Mouse (Mus musculus): ENCODE measurements around the gene Gm39115.
"Not testable (repeated sequence)": the region's sequence is repeated elsewhere in the genome, so short reads cannot be mapped to it uniquely, and the experiment has no call there.

DNA sequence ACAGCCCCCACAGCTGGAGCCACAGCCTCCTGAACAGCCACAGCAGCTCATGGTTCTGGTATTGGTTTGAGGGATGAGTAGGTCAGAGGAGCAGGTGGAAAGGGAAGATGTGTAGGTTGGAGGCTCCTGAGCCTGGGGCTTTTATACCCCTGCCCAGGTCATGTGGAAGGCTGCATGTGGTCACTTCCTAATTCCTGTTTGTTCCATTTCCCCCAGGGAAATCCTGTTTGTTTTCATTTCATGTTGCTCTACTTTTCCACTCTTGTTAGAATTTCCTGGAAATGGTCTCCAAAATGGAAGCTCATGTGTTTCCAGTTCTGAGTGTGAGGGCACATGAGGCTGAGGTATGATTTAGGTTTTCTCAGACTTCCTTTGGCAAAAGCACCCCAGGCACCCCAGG, 29.8 kb upstream of the Gm39115 start, which contains the start of gene Gm4553:
- not testable (repeated sequence) for TF ChIP-seq CTCF (IDR thresholded peaks at IDR 0.05; ENCODE audit: low read depth, low read length); POLR2A (IDR thresholded peaks at IDR 0.05; ENCODE audit: extremely low read depth, insufficient read depth, low read length)

All from liver, adult 2 months (tissue).